Mouse (Mus musculus): ENCODE data around the gene Rnf41. TPM values are rescaled to one million over a fixed set of nuclear protein-coding genes. Genes with fewer than 3 reads are reported as not detected.

The Rnf41 gene
- total and polyA plus RNA-seq, 3 experiments, result 27.4 to 28.1 TPM; not detected in 1

GRCm38 (mm10) chr10:128388941-128389340 lies 22.5 kb upstream of the Rnf41 start:
- H3K36me3 ChIP-seq (ENCODE audit: control insufficient read depth in 1 of 2, insufficient read depth in 2 of 2, low read length in 2 of 2), result peaks cover 0 to 9% of the 10 kb centered on the region in 2 experiments; a peak in 3 of 4 replicates
- no peak for DNase-seq (ENCODE audit: low read depth, low spot score)
- no peak overlapping the region for H3K27ac ChIP-seq (ENCODE audit: control insufficient read depth, low read depth, low read length)
- no peak overlapping the region for H3K4me3 ChIP-seq (ENCODE audit: control insufficient read depth in 1 of 2, insufficient read depth in 1 of 2, low read depth in 2 of 2, low read length in 2 of 2)
- H3K4me1 ChIP-seq (ENCODE audit: control insufficient read depth in 1 of 2, insufficient read depth in 2 of 2, low read length in 2 of 2), result 0 out of 4 replicates have a peak, but pooled peaks cover 0 to 6% of the 10 kb centered on the region in 2 experiments
- H3K79me2 ChIP-seq (ENCODE audit: control insufficient read depth, insufficient read depth, low read length, poor library complexity), result no peaks in the 10 kb centered on the region
- no peaks in the 10 kb centered on the region for H3K9me3 ChIP-seq (replicated peaks; ENCODE audit: insufficient read depth, low read length)
- H3K9ac ChIP-seq (ENCODE audit: control insufficient read depth, low read depth, low read length, poor library complexity, severe bottlenecking), result no peak overlapping the region
- no peaks in the 10 kb centered on the region for H3K27me3 ChIP-seq (ENCODE audit: control insufficient read depth in 1 of 2, insufficient read depth in 2 of 2, low read length in 2 of 2)
- TF ChIP-seq MXI1 (IDR thresholded peaks at IDR 0.05; ENCODE audit: low read depth, low read length) (no peak), SMC3 (IDR thresholded peaks at IDR 0.05; ENCODE audit: low read depth, low read length) (no peak), UBTF (IDR thresholded peaks at IDR 0.05; ENCODE audit: borderline replicate concordance, insufficient read depth, low read depth, low read length) (no peak), NELFE (IDR thresholded peaks at IDR 0.05; ENCODE audit: low read depth, low read length) (no peak), GABPA (IDR thresholded peaks at IDR 0.05; ENCODE audit: low read depth, low read length) (no peak), MEF2A (IDR thresholded peaks at IDR 0.05; ENCODE audit: extremely low read depth, insufficient replicate concordance, low read depth, low read length, poor library complexity, severe bottlenecking) (no peak), MAZ (IDR thresholded peaks at IDR 0.05; ENCODE audit: low read depth, low read length) (no peak), TBP (IDR thresholded peaks at IDR 0.05; ENCODE audit: low read depth, low read length) (no peak), MAFK (IDR thresholded peaks at IDR 0.05; ENCODE audit: borderline replicate concordance, low read depth, low read length) (no peak), ETS1 (IDR thresholded peaks at IDR 0.05; ENCODE audit: low read depth, low read length) (no peak), ZKSCAN1 (IDR thresholded peaks at IDR 0.05; ENCODE audit: low read depth, low read length) (no peak), RAD21 (IDR thresholded peaks at IDR 0.05; ENCODE audit: low read depth, low read length) (no peak), RCOR1 (IDR thresholded peaks at IDR 0.05; ENCODE audit: low read depth, low read length) (no peak)

- Histone ChIP-seq H3K36me3 (ENCODE audit: control insufficient read depth in 1 of 2, insufficient read depth in 2 of 2, low read length in 2 of 2) (peaks cover 0 to 5% of the 10 kb centered on the region in 2 experiments; a peak in 2 of 4 replicates), H3K9me3 (replicated peaks; ENCODE audit: insufficient read depth, low read length) (no peaks in the 10 kb centered on the region), H3K9ac (ENCODE audit: control insufficient read depth, low read depth, low read length, poor library complexity, severe bottlenecking) (no peak overlapping the region), H3K27me3 (ENCODE audit: control insufficient read depth in 1 of 2, insufficient read depth in 2 of 2, low read length in 2 of 2) (no peaks in the 10 kb centered on the region), H3K79me2 (ENCODE audit: control insufficient read depth, insufficient read depth, low read length, poor library complexity) (no peaks in the 10 kb centered on the region), H3K27ac (ENCODE audit: control insufficient read depth, low read depth, low read length) (no peak overlapping the region), H3K4me3 (ENCODE audit: control insufficient read depth in 1 of 2, insufficient read depth in 1 of 2, low read depth in 2 of 2, low read length in 2 of 2) (no peak overlapping the region), H3K4me1 (ENCODE audit: control insufficient read depth in 1 of 2, insufficient read depth in 2 of 2, low read length in 2 of 2) (0 out of 4 replicates have a peak, but pooled peaks cover 0 to 6% of the 10 kb centered on the region in 2 experiments)
- TF ChIP-seq ZNF384 (IDR thresholded peaks at IDR 0.05; ENCODE audit: low read depth, low read length), result no peak
- no peak for TF ChIP-seq MXI1 (IDR thresholded peaks at IDR 0.05; ENCODE audit: low read depth, low read length)
- TF ChIP-seq TCF12 (IDR thresholded peaks at IDR 0.05; ENCODE audit: low read depth, low read length), result peak; percentile 63
- no peak for TF ChIP-seq MYB (IDR thresholded peaks at IDR 0.05; ENCODE audit: low read depth, low read length)
- TF ChIP-seq CTCF (IDR thresholded peaks at IDR 0.05 in 2 of 3, conservative IDR thresholded peaks at IDR 0.05 in 1 of 3; ENCODE audit: control insufficient read depth in 1 of 3, insufficient read depth in 1 of 3, low read depth in 2 of 3, low read length in 3 of 3, poor library complexity in 1 of 3, severe bottlenecking in 1 of 3), result no peak
- no peak for TF ChIP-seq NRF1 (IDR thresholded peaks at IDR 0.05; ENCODE audit: insufficient read depth, low read depth, low read length, poor library complexity, severe bottlenecking)
- 0 out of 4 replicates have a peak, but pooled peaks of 1 of the 2 experiments have one; percentile 48 for TF ChIP-seq EP300 (IDR thresholded peaks at IDR 0.05; ENCODE audit: low read depth in 1 of 2, low read length in 2 of 2)
- TF ChIP-seq GATA1 (IDR thresholded peaks at IDR 0.05; ENCODE audit: low read depth, low read length), result 0 out of 2 replicates have a peak, but pooled peaks have one; percentile 18
- TF ChIP-seq ETS1 (IDR thresholded peaks at IDR 0.05; ENCODE audit: low read depth, low read length), result no peak
- peak; percentile 14; the same call in 1 of the 2 replicates for TF ChIP-seq TAL1 (IDR thresholded peaks at IDR 0.05; ENCODE audit: low read length)
- peak; percentile 58 for DNase-seq (ENCODE audit: low read depth, low spot score)
Measured at GRCm38 (mm10) chr10:128389570-128389969, 21.9 kb upstream of the Rnf41 start.

Data from MEL (cell line).